ENCODE assay signal across 8 mouse cellular contexts in genomic region chr9:107478979-107479378, GRCm38 (mm10). TPM values are rescaled to one million over a fixed set of nuclear protein-coding genes. Genes with fewer than 3 reads are reported as not detected.
DNase-seq lines count a peak whose midpoint lies in the region; ATAC-seq and TF ChIP-seq lines count a peak whose summit lies in the region.

No protein-coding gene starts in this region.

- peak; percentile 51 to 75 for DNase-seq in cerebellum, postnatal 10 days
- DNase-seq in cerebellum, adult 9-11 months, result no peak
- peak; percentile 13 for DNase-seq in A20 (ENCODE audit: low read depth, low spot score)
- DNase-seq in forebrain, embryonic 11.5 days (ENCODE audit: low spot score), result peak; percentile 82
- DNase-seq in liver, embryonic 11.5 days (ENCODE audit: low spot score), result no peak
- no peak for DNase-seq in lung, adult 2 months
- no peak for DNase-seq in adrenal gland, adult 2 months

- no peak for TF ChIP-seq CTCF in lung, adult 2 months (IDR thresholded peaks at IDR 0.05; ENCODE audit: insufficient read depth, low read length)

- no peaks in the 10 kb centered on the region for H3K27me3 ChIP-seq in forebrain, embryonic 11.5 days (ENCODE audit: control insufficient read depth, insufficient read depth, low read length)
- peaks cover 10% of the 10 kb centered on the region; the same call in 1 of the 2 replicates for H3K27me3 ChIP-seq in liver, embryonic 11.5 days (replicated peaks; ENCODE audit: control insufficient read depth, insufficient read depth, low read length)

- peak overlapping the region; percentile 40; the same call in 1 of the 2 replicates for H3K9ac ChIP-seq in forebrain, embryonic 11.5 days (ENCODE audit: low read length)
- H3K9ac ChIP-seq in liver, embryonic 11.5 days (ENCODE audit: low read depth, low read length), result no peak overlapping the region

- H3K4me3 ChIP-seq in forebrain, embryonic 11.5 days (ENCODE audit: low read depth, low read length), result peak overlapping the region; percentile 18; the same call in 1 of the 2 replicates
- H3K4me3 ChIP-seq in liver, embryonic 11.5 days (ENCODE audit: low read depth, low read length), result no peak overlapping the region
- no peak overlapping the region for H3K4me3 ChIP-seq in lung, adult 2 months (replicated peaks; ENCODE audit: extremely low read depth, low read depth, low read length)

- 31% methylated on average over 5 of the region's 5 CpGs for WGBS in forebrain, embryonic 11.5 days
- WGBS in liver, embryonic 11.5 days, result 37% methylated on average over 5 of the region's 5 CpGs
- 51% methylated on average over 5 of the region's 5 CpGs for WGBS in lung, adult 2 months

- H3K4me2 ChIP-seq in forebrain, embryonic 11.5 days (ENCODE audit: low read depth, low read length, severe bottlenecking), result 0 out of 2 replicates have a peak overlapping the region, but pooled peaks have one; percentile 45
- peak overlapping the region; percentile 37; the same call in 1 of the 2 replicates for H3K4me2 ChIP-seq in liver, embryonic 11.5 days

- peaks cover 23% of the 10 kb centered on the region for H3K4me1 ChIP-seq in forebrain, embryonic 11.5 days (replicated peaks; ENCODE audit: control insufficient read depth, insufficient read depth, low read length)
- H3K4me1 ChIP-seq in liver, embryonic 11.5 days (replicated peaks; ENCODE audit: control insufficient read depth, insufficient read depth, low read length), result peaks cover 5% of the 10 kb centered on the region
- no peaks in the 10 kb centered on the region for H3K4me1 ChIP-seq in lung, adult 2 months (ENCODE audit: control insufficient read depth, insufficient read depth, low read length)

- peak overlapping the region; percentile 87 for H3K27ac ChIP-seq in forebrain, embryonic 11.5 days (ENCODE audit: low read depth, low read length)
- no peak overlapping the region for H3K27ac ChIP-seq in liver, embryonic 11.5 days (ENCODE audit: low read depth, low read length)

- H3K36me3 ChIP-seq in forebrain, embryonic 11.5 days (ENCODE audit: control insufficient read depth, insufficient read depth, low read length), result no peaks in the 10 kb centered on the region
- H3K36me3 ChIP-seq in liver, embryonic 11.5 days (ENCODE audit: control insufficient read depth, insufficient read depth, low read length), result no peaks in the 10 kb centered on the region

- no peaks in the 10 kb centered on the region for H3K9me3 ChIP-seq in forebrain, embryonic 11.5 days (ENCODE audit: control insufficient read depth, low read length)
- no peaks in the 10 kb centered on the region for H3K9me3 ChIP-seq in liver, embryonic 11.5 days (ENCODE audit: control insufficient read depth, low read length)

- TF ChIP-seq POLR2A in lung, adult 2 months (IDR thresholded peaks at IDR 0.05; ENCODE audit: borderline replicate concordance, extremely low read depth, low read depth, low read length), result no peak

- no peak for ATAC-seq in forebrain, embryonic 11.5 days (replicated peaks; ENCODE audit: low FRiP score)
- ATAC-seq in liver, embryonic 11.5 days (replicated peaks; ENCODE audit: low FRiP score), result no peak
- no peak for ATAC-seq in frontal cortex, adult (ENCODE audit: low TSS enrichment)

RNA-seq across cellular contexts. Expression of gene Tmem115, which starts 54.8 kb away (rescaled TPM):
- polyA plus RNA-seq in forebrain, embryonic 11.5 days (2014; fragmentation: Nextera tagmentation; extraction: Ambion mirVana), result 40.2 and 43.7 TPM in 2 replicates
- 35.4 and 35.9 TPM in 2 replicates for polyA plus RNA-seq in liver, embryonic 11.5 days (2014; fragmentation: Nextera tagmentation; extraction: Ambion mirVana)
- 57.6 and 59.4 TPM in 2 replicates for polyA plus RNA-seq in lung, adult 2 months (2012; rRNA removed)
- total RNA-seq in adrenal gland, adult 2 months (2021), result 10 to 100 TPM; 43.2 to 48.1 TPM
- 84.2 and 96.5 TPM in 2 replicates for polyA plus RNA-seq in adrenal gland, adult 2 months (2012; rRNA removed)

Comparison
In these comparisons a context has a peak if more than half of its experiments do, and no peak if none do; other contexts are left out.
1. DNase-seq: peak in cerebellum, postnatal 10 days (2 of 2), A20 (single experiment) and forebrain, embryonic 11.5 days (single experiment); none in cerebellum, adult 9-11 months (single experiment), liver, embryonic 11.5 days (single experiment), lung, adult 2 months (single experiment) and adrenal gland, adult 2 months (single experiment).